Mouse (Mus musculus) megakaryocyte progenitor cell, adult 5-6 weeks (primary cell): ENCODE data around the gene Papolb. TPM values are rescaled to one million over a fixed set of nuclear protein-coding genes. Genes with fewer than 3 reads are reported as not detected.

Experiments used
- ATAC-seq: replicated peaks from 2 replicates; pipeline ENCODE4 v1.8.0; 2016; ENCODE audit warnings: mild to moderate bottlenecking, moderate TSS enrichment, inconsistent platforms; ENCODE audit not compliant: poor library complexity
- total RNA-seq, 2 experiments: library from RNA; stranded (forward) in 1 of 2; stranded (reverse) in 1 of 2; fragments of 157-497, 149-512 nt in 1 of 2; fragments of 200-1000 nt in 1 of 2; gene quantifications; 2 replicates each; pipeline versions ENCODE4 v1.2.3 to v1.2.4; 2015 to 2017

The Papolb gene
- total RNA-seq, 2 experiments from 2014 or later, result not detected

GRCm38 (mm10) chr5:142520360-142520759 is 9.5 kb downstream of the Papolb start:
- ATAC-seq, result no peak

GRCm38 (mm10) chr5:142518973-142519372 is 10.9 kb downstream of the Papolb start:
- ATAC-seq, result no peak

- no peak for ATAC-seq
Observed at GRCm38 (mm10) chr5:142512112-142512511, 17.8 kb downstream of the Papolb start.

GRCm38 (mm10) chr5:142510061-142510414 is 19.8 kb downstream of the Papolb start:
- ATAC-seq, result no peak

- no peak for ATAC-seq
Observed at GRCm38 (mm10) chr5:142509141-142510060, 20.5 kb downstream of the Papolb start.

- no peak; the same call in 1 of the 2 replicates for ATAC-seq
Observed at GRCm38 (mm10) chr5:142505695-142506423, 24.0 kb downstream of the Papolb start.

GRCm38 (mm10) chr5:142504175-142504574 is 25.7 kb downstream of the Papolb start:
- ATAC-seq, result no peak

- ATAC-seq, result peak; percentile 84
Observed at GRCm38 (mm10) chr5:142502414-142502813, 27.5 kb downstream of the Papolb start.

GRCm38 (mm10) chr5:142500918-142501317 is 29.0 kb downstream of the Papolb start:
- ATAC-seq, result no peak

GRCm38 (mm10) chr5:142498964-142499363 is 30.9 kb downstream of the Papolb start:
- ATAC-seq, result peak; percentile 72

- no peak for ATAC-seq
Observed at GRCm38 (mm10) chr5:142495321-142496096, 34.4 kb downstream of the Papolb start.

- ATAC-seq, result peak; percentile 64
Observed at GRCm38 (mm10) chr5:142493307-142493706, 36.6 kb downstream of the Papolb start.

- ATAC-seq, result no peak
Observed at GRCm38 (mm10) chr5:142489955-142490707, 39.7 kb downstream of the Papolb start.

- ATAC-seq, result no peak
Observed at GRCm38 (mm10) chr5:142486654-142487053, 43.2 kb downstream of the Papolb start.

GRCm38 (mm10) chr5:142483581-142483980 is 46.3 kb downstream of the Papolb start:
- ATAC-seq, result no peak

- ATAC-seq, result peak; percentile 76
Observed at GRCm38 (mm10) chr5:142482512-142482911, 47.4 kb downstream of the Papolb start.

GRCm38 (mm10) chr5:142478829-142479435 is 50.9 kb downstream of the Papolb start:
- peak; percentile 81 for ATAC-seq

- ATAC-seq, result no peak
Observed at GRCm38 (mm10) chr5:142477866-142478615, 51.8 kb downstream of the Papolb start.

GRCm38 (mm10) chr5:142477346-142477745 is 52.5 kb downstream of the Papolb start:
- ATAC-seq, result no peak
